Mouse (Mus musculus): ENCODE measurements at regions not wholly inside any gene's neighbourhood (a gene's known extent, or its start where the extent isn't known, plus 50 kb on each side); places are given as distances from the start of the nearest gene placed in this dataset.
A peak's percentile ranks its signal among the peaks of the same experiment; 100 is the strongest.
"Not testable (repeated sequence)": the region's sequence is repeated elsewhere in the genome, so short reads cannot be mapped to it uniquely, and the experiment has no call there.

DNA sequence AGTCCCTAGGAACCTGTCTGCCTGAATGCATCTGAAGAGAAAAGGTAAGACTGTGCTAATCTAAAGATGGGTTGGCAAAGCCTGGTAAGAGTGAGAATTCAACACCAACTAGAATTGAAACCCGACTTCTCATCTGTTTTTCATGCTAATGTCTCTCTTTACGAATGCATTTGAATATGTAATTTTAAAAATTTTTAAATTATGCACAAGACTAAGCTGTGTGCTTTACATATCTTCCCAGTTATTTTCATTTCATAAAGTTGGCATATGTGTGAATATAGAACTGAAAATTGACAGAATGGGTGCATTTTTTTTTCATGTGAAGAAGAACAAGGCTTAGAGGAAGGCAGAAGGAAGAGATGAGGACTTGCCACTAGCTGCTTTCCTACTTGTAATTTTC, 267.2 kb upstream of the Ube2e3 start:
- DNase-seq (ENCODE audit: low spot score): no peak

DNA sequence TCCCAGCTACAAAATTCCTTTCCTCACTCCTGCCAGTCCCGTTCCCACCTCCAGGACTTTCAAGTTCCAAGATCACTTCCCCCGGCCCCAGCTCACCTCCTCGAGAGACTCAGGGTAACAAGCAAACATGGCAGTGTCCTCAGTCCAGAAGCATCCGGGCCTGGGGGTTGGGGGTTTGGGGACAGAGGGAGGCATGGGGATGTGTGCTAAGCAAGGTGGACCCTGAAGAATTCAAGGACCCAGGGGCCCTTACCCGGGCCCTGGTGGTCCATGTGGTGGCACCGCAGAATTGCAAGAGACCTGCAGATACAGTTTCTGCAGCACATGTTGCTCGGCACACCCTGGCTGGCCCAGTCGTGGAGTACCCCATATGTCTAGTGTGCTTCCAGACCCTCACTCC, 269.9 kb upstream of the Ube2e3 start:
- no peak for DNase-seq (ENCODE audit: low spot score)

DNA sequence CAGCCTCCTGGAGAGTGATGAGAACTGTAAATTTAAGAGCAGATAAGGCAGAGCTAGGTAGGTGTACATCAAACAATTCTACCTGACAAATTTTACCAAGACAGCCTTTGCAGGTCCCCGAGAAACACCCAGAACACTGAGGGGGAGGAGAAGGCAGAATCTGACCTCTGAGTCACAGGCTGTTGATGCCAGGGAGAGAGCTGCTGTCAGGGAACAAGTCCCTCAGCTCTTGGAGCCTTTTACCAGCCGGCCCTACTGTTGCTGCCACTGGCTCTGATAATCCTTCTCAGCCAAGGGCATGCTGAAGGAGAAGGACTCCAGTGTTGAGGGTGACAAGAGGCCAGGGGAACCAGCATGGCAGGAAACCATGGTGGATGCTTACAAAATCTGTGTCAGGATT, 271.7 kb upstream of the Ube2e3 start:
- no peak for DNase-seq (ENCODE audit: low spot score)

DNA sequence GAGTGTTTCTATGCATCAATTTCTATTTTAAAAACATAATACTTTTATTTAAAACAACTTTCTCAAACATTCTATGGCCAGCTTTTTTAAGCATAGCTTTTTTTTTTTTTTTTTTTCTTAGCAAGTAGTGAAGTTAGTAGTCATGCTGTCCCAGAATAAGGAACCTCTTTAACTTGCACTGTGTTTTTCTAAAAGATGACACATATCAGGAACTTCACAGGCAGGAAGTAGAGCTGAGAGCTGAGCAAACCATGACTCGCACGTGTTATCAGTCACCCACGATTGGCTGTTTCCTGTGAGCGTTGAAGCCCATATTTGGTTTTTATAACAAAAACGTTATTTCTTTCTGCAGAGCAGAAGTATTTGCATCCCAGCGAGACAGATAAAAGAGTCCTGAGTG, 287.9 kb upstream of the Ube2e3 start:
- no peak for DNase-seq (ENCODE audit: low spot score)

DNA sequence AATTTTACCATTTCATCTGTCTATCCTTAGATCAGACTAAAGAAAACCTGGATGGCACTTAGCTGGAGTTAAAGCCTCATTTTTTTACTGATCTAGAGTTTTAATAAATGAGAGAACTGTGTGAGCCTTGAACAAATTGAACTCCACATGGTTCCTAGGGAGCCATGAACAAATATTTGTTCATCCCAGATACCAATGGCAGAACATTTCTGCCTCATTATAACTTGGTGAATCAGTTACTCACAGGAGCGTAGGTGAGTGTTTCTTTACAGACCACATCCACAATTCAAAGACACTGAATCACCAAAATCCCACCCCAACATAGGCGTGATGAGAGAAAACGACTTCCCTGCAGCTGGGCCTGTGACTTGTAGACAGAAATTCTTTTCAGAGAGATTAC, 295.4 kb upstream of the Ube2e3 start:
- no peak for DNase-seq (ENCODE audit: low spot score)

DNA sequence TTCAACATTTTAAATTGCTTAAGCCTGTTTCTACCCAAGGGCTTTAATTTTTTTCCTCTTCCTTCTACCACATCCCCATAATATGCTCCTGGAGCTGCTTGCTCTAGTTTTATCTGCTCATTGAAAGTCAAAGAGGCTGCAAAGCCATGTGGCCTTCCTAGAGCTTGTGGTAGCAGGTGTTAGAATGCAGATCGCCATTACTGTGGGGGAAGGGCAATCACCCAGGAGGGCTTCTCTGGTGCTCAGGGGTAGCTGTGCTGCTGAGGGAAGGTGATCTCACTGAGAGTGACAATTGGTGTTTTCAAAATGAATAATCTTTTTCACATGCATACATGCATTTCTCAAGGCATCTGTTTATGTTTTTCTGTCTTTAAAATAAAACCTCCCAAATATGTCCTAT, 309.8 kb upstream of the Ube2e3 start:
- DNase-seq (ENCODE audit: low spot score): no peak

DNA sequence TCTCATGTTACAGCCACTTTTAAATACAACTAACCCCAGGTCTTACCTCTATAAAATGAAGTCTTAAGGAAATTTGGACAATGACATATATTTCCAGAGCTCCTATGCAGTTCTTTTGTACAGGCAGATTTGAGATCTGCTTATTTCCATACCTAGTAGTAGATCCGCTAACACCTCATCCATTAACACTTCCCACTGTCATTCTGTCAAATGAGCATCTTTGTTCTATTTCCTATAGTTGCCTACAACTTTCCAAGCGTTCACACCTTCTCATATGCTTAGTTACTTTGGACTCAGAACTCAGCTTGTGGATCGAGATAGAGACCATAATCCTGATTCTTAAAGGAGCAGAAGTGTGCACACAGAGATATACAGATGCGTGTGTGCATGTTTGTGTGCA, 316.8 kb upstream of the Ube2e3 start:
- no peak for DNase-seq (ENCODE audit: low spot score)

DNA sequence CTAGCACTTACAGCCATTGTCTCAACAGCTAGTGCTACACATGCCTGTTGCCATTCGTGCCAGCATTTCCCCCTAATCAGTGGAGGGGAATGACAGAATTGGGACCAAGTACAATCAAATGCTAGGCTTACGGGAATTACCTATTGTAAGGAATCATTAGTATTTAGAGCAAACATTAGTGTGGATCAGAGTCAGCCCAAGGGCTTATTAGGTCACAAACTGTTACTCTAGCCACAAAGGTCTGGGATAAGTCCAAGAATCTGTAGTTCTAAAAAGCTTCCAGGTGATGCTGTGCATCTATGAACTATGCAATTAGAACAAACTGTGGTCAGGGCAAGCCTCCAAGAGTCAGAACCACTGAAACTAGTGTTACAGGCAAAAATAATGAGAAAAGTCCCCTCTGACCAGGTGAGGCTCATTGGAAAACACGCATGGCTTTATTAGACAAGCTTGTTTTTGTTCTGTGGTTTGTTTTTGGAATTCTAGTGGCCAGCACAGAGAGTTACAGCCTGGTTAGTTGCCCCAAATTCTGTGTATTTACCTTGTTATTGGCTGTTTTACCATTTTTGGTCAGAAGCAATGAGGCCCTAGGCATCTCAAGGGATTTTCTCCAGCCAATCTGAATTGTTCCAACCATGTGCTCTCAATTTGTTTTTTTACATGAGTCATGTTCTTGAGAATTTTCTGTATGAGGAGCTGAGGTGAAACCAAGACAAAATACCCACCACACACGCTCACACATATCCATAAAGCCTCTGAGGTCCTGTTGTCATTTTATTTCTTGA, 319.0 kb upstream of the Ube2e3 start:
- no peak for DNase-seq (ENCODE audit: low spot score)

DNA sequence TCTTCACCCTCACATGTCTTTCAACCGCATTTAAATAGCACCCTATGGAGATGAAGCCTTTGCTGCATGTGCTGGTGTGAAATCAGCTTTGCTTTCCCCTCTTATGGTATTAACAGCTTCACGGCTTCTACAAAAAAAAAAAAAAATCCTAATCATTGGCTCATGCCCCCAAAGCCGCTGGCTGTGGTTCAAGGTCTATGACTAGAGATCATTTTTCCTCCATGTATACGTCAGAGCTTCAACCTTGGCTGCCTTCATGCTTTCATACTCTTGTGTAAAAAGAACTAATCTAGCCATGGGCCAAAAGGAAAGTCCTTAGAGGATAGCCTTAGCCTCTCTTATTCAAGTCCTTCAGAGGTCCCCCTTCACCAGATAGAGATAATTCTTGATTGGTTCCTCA, 320.6 kb upstream of the Ube2e3 start:
- no peak for DNase-seq (ENCODE audit: low spot score)

DNA sequence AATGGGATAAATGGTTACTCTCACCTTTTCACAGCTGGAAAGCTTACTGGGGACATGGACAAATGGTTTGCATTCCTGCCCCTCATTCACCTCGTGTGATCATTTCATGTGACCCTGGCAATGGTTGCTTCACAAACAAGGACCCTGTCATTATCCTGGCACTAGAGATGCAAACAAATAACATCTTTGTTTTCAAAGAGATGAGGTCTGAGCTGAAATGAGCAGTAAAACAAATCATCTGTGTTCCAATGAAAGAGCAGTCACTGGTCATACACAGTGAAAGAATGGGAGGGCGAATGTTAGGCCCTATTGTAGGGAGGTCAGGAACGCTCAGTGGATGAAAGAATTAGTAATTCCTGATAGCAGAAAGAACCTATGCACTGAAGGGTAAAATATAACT, 327.5 kb upstream of the Ube2e3 start:
- no peak for DNase-seq (ENCODE audit: low spot score)

DNA sequence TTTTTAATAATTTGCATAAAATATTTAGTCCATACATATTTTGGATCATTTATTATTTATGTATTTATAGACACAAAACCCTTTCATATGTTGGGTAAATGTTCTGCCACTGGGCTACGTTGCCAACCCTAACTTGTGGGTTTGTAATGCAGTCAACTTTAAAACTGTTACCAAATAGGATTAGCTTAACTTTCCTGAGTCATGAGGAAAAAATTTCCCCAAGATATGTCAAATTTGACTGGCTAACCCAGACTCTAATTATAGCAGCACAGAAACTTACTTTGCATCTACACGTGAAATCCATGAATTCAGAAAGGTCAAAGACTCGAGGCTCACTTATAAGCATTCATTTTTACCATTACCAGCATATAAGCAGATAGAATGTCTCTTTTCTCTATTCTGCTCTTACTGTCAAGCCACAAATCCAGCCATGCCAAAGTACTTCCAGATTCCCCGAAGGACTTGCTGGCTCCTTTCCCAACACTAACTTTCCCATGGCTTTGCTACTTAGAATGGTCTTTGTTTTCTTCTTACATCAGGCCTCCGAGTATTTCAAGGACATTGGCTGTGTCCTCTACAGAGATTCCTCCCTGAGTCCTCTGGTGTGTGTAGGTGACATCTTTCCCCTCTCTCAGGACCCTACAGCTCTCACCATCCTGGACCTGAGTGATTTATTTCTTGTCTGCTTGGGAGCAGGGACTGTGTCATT, 328.2 kb upstream of the Ube2e3 start:
- DNase-seq (ENCODE audit: low spot score): peak; percentile 42

DNA sequence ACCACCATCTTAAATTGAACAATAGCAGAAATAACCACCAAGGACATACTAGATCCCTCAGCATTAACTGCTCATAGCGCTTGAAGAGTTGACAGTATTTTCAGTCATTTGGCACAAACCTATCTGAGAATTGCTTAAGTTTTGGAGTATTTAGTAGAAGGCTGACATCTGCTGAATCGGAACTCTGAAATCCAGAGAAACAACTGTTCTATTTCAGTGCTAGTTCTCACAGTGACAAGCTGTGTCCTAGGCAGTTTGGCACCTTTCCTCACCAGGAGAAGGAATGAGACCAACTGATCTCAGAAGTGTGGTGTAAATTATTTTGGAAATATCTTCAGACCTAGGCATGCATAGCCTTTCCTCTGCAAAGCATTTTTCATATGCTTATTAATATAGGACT, 330.4 kb upstream of the Ube2e3 start:
- no peak for DNase-seq (ENCODE audit: low spot score)

DNA sequence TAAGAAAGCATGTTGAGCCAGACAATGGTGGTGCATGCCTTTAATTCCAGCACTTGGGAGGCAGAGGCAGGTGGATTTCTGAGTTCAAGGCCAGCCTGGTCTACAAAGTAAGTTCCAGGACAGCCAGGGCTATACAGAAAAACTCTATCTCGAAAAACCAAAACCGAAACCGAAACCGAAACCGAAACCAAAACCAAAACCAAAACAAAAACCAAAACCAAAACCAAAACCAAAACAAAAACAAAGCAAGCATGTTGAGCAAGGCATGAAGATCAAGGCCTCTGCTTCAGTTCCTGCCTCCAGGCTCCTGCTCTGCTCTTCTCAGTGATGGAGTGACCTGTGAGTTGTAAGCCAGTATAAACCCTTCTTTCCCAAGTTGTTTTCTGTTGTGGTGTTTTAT, 334.0 kb upstream of the Ube2e3 start:
- not testable (repeated sequence) for DNase-seq (ENCODE audit: low spot score)

DNA sequence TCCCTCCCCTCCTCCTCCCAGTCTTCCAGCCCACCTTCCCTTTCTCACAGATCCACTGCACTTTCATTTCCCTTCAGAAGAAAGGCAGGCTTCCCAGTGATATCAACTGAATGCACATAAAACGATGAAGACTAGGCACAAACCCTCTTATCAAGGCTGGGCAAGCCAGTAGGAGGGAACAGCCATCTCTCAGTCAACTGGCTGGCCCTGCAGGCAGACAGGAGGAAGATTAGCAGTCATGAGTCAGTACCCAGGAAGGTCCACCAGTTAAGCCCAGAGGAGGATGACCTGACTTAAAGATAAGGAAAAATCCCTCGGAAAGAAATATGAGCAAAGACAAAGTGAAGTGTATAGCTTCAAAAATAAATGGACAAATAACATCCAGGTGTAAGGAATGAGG, 337.4 kb upstream of the Ube2e3 start:
- DNase-seq (ENCODE audit: low spot score): no peak

DNA sequence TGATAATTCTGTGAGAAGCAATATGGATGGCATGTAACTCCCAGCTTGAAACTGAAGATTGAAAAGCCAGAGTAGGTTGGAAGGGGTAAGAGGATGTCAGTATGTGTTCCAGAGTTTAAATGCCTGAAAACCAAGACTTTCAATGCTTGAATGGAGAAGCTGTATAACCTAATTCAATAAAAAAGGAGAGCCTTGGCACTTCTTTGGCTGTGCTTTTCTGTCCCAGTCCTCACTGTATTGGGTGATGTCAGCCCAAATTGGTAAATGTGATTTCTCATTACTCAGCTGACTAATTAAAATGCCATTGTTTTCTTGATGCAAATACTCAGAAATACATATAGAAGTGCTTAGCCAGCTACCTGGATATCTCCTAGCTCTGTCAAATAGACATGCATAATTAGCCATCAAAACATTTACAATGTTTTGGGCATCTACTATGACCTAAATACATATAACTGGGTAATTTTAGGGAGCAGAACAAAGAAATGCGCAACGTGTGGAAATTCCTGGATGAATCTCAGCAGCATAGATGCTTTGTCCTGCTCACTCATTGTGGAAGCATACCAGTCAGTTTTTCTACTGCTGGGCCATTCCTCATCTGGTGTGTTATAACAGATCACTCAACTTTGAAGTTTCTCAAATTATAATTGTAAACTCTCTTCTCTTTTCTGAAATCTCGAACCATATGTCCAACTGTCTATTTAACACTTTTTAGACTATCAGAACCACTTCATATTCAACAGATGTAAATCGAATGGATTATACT, 347.5 kb upstream of the Ube2e3 start:
- DNase-seq (ENCODE audit: low spot score): no peak

DNA sequence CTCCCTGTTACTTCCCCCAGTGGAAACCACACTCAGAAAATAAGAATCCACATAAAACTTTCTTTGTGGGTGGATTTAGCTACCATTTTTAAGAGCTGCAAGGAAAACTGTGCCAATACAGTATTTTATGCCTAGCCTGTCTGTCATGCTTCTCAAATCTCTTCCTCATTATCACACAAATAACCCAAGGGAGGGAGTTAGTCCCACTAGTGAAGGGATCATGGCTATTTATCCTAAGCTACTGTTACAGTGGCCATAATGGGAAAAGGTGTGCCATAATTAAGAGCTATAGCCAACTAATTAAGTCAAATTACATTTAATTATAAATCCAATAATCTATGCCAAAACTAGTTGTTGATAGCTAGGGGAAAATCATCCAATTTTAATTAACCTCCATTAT, 374.8 kb upstream of the Ube2e3 start:
- no peak for DNase-seq (ENCODE audit: low spot score)

DNA sequence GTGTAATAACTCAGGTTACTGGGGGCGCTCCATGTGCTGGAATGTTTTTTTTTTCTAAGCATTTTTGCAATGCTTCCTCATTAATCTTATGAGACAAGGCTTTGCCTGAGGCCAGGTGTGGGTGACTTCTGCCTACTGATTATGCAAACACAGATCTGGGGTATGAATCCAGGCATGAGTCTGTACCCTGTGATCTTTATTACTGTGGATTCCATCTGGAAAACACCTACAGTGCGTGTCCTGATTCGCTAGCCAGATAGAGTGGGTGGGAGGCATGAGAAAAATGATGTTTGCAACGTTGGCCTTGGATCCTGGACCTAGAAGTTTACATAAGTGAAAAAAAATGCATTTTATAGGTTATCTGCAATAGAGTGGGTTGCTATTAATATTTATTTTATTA, 387.9 kb upstream of the Ube2e3 start:
- DNase-seq (ENCODE audit: low spot score): no peak

DNA sequence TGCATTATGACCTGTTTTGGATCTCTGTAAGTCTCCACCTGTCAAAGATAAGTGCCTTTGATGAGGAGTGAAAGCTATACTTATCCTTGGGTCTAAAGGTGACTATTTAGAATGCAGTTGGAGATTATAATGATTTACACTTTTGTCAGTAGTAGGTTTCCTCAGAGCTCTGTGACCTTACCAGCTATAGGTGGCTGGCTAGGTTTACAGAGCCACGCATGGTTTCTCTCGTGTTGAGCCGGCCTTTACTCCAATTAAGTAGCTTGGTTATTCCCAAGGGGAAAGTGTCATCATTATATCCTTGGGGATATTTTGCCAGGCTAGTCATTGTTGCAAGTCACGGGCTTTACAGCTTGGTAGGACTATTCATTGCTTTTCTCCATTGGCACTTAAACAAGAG, 408.5 kb upstream of the Ube2e3 start:
- no peak for DNase-seq (ENCODE audit: low spot score)

DNA sequence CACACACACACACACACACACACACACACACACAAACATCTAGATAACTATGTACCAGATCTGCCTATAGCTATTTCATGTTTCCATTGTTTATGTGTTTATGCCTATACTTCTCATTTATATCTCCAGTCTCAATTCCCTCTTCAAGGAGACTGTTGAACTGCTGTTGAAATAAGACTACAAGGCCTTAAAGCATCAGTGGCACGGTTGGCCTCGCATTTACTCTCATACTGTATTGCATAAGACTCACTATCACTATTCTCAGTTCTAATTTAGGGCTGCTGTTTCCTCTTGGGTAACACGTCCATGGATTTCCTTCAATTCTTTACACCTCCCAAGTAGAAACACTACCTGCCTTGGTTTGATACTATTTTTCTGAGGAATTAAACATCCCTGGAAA, 414.5 kb upstream of the Ube2e3 start:
- no peak for DNase-seq (ENCODE audit: low spot score)

DNA sequence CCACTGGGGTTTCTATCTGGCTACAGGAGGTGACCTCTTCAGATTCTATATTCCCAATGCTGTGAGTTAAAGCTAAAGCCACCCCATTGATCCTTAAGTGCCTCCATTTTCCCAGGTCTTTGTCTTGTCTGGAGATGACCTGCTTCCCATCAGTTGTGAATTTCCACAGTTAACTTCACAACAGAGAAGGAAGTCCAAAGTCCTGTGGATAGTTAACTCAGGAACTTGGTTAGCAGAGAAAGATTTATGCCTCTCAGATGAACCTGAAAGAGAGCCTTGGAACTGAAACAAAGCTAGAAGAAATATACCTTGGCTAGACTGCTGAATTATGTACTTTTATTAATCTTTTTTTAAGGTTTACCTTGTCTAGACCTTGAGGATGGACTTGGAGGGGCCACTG, 431.1 kb upstream of the Ube2e3 start:
- no peak for DNase-seq (ENCODE audit: low spot score)

DNA sequence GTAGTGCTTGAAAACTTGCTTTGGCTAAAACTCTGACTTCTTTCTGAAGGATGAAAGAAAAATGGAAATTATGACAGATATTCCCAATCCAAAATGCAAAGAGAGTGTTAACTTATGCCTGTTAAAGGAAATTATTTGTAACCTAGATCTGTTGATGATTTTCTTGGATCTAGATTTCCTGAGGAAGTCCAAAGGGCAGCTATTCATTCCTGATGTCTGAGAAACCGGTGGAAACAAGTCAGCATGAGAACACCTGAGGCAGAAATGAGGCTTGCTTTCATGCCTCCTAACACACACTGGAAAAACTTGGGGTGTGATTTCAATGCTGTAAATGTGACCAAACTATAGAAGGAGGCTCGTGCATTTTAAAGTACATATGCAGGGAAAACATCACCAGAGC, 432.9 kb upstream of the Ube2e3 start:
- DNase-seq (ENCODE audit: low spot score): no peak

DNA sequence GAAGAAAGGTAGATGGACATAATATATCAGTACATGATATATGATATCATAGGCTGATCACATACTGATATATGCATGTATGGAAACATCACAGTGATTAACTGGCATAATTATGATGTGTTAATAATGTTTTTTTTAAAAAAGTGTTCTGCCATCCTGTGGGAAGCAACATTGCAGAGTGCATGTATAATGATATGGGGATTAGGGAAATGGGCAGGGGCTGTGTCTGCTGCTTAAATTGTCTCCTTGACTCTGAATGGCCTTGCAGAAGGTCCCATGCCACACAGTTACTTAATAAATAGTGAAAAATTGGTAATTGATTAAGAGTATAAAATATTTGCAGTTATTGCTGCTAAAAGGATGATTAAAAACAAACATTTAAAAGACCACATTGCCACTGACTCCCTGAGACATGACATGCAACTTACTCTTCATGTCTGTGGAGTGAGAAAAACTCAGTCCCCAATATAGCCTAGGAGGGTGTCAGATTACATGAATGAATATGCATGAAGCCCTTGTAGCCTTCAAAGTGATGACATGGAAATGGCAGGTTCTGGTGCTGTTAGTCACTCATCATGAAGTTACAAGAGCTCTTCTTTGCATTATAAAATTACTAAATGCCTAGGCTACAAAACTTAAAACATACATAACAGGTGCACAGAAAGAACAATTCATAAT, 440.1 kb upstream of the Ube2e3 start:
- no peak for DNase-seq (ENCODE audit: low spot score)

Measured in adipocyte (in vitro differentiated cells).